Mouse (Mus musculus) olfactory bulb, adult 2 months (tissue): Measurements from ENCODE around the gene Cpne2. TPM values are rescaled to one million over a fixed set of nuclear protein-coding genes. Genes with fewer than 3 reads are reported as not detected.

ENCODE experiments used
- H3K27ac ChIP-seq: fragments of 200-500 bp; 2 replicates; pipeline ENCODE4 v1.5.1; 2012; ENCODE audit warnings: low read depth, low read length; ENCODE audit not compliant: insufficient read depth
- H3K4me1 ChIP-seq: fragments of 200-500 bp; 2 replicates; pipeline ENCODE4 v1.6.1; 2012; ENCODE audit warnings: low read length; ENCODE audit not compliant: control insufficient read depth, insufficient read depth
- H3K4me3 ChIP-seq: fragments of 200-500 bp; 2 replicates; pipeline ENCODE4 v1.5.1; 2012; ENCODE audit warnings: mild to moderate bottlenecking, low read depth, low read length, moderate library complexity; ENCODE audit not compliant: insufficient read depth
- CTCF ChIP-seq: fragments of 200-500 bp; IDR thresholded peaks from 2 replicates; pipeline ENCODE4 v1.5.1; 2012; ENCODE audit warnings: low read depth, mild to moderate bottlenecking, low read length, moderate library complexity; ENCODE audit not compliant: insufficient read depth
- POLR2A ChIP-seq: fragments of 200-500 bp; IDR thresholded peaks from 2 replicates; pipeline ENCODE4 v1.6.1; 2012; ENCODE audit warnings: mild to moderate bottlenecking, low read depth, low read length, moderate library complexity; ENCODE audit not compliant: insufficient read depth
- WGBS: fragments of 180-500 bp; shearing (Covaris S2); methylation state at CpG from one replicate; pipeline ENCODE4 v1.1.7; 2018; 5-methylcytosine and 5-hydroxymethylcytosine counted together
- polyA plus RNA-seq: library from polyadenylated mRNA; stranded (reverse); fragments of >200 nt; gene quantifications from 2 replicates; pipeline ENCODE4 v1.2.4, GENCODE M21; 2012; ENCODE audit warnings: low replicate concordance; ENCODE audit not compliant: missing spikeins, insufficient read depth, insufficient read length

Cpne2 gene
- polyA plus RNA-seq, 1 experiment = not detected

DNA sequence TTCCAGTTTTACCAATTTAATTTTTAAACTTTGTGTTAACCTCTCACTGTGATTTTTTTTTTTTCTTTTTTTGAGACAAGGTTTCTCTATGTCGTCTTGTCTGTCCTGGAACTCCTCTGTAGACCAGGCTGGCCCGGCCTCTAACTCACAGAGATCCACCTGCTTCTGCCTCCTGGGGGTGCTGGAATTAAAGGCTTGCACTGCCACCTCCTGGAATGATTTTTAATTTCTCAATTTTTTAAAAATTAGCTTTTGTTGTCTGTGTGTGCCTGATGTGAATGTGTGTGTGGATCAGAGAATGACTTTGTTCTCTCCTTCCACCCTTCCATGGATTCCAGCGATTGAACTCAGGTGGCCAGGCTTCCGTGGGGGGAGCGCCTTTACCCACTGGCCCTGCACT is 74.3 kb downstream of the Cpne2 start:
- Histone ChIP-seq H3K4me1 (peaks cover 3% of the 10 kb centered on the region), H3K27ac (no peak overlapping the region), H3K4me3 (no peak overlapping the region)
- TF ChIP-seq POLR2A = no peak
- no peak for TF ChIP-seq CTCF
- WGBS = 97% methylated on average over 5 of the region's 5 CpGs

Other genes starting within 250 kb of the Cpne2 start
- gene Slc12a3, start 203.8 kb upstream of the Cpne2 start, polyA plus RNA-seq = not detected in 2 replicates
- gene Herpud1, start 146.6 kb upstream of the Cpne2 start, polyA plus RNA-seq = not detected in 2 replicates
- not detected in 2 replicates for gene Nlrc5, start 98.6 kb upstream of the Cpne2 start, polyA plus RNA-seq
- gene Rspry1, start 68.9 kb downstream of the Cpne2 start, polyA plus RNA-seq = 135 TPM in 1 of 2 replicates, not detected in the other
- gene Fam192a, start 69.0 kb downstream of the Cpne2 start, polyA plus RNA-seq = 692 TPM in 1 of 2 replicates, not detected in the other
- gene Arl2bp, start 133.6 kb downstream of the Cpne2 start, polyA plus RNA-seq = 149 TPM in 1 of 2 replicates, not detected in the other
- gene Pllp, start 163.3 kb downstream of the Cpne2 start, polyA plus RNA-seq = not detected in 2 replicates
- not detected in 2 replicates for gene Ccl22, start 212.6 kb downstream of the Cpne2 start, polyA plus RNA-seq
- not detected in 2 replicates for gene Cx3cl1, start 239.0 kb downstream of the Cpne2 start, polyA plus RNA-seq